Mouse (Mus musculus) kidney, postnatal 0 days (tissue): ENCODE measurements around the gene Ddx28. TPM values are rescaled to one million over a fixed set of nuclear protein-coding genes. Genes with fewer than 3 reads are reported as not detected.
"Not testable (repeated sequence)": the region's sequence is repeated elsewhere in the genome, so short reads cannot be mapped to it uniquely, and the experiment has no call there.

Experiments used
- ATAC-seq: fragments of 200-750 bp; cut with Nextera tagmentation; replicated peaks from 2 replicates; pipeline ENCODE4 v1.8.0; 2017; ENCODE audit warnings: low read depth, moderate number of reproducible peaks, moderate TSS enrichment, moderate library complexity; ENCODE audit not compliant: low FRiP score
- DNase-seq: peaks from one replicate; pipeline ENCODE4 v3.0.0-alpha.2; 2016; ENCODE audit warnings: low spot score
- H3K27ac ChIP-seq: fragments of 300-500 bp; sonication (generic); 2 replicates; pipeline ENCODE4 v1.5.1; 2014; ENCODE audit warnings: mild to moderate bottlenecking
- H3K27me3 ChIP-seq: fragments of 300-500 bp; sonication (generic); 2 replicates; pipeline ENCODE4 v1.6.1; 2014; ENCODE audit warnings: low read length, mixed read lengths; ENCODE audit not compliant: insufficient read depth
- H3K36me3 ChIP-seq: fragments of 300-500 bp; sonication (generic); 2 replicates; pipeline ENCODE4 v1.6.1; 2014; ENCODE audit warnings: low read length, mixed read lengths; ENCODE audit not compliant: insufficient read depth
- H3K4me1 ChIP-seq: fragments of 300-500 bp; sonication (generic); replicated peaks from 2 replicates; pipeline ENCODE4 v1.6.1; 2014; ENCODE audit warnings: antibody characterized with exemption, low read length, mixed read lengths; ENCODE audit not compliant: insufficient read depth
- H3K4me2 ChIP-seq: fragments of 300-500 bp; sonication (generic); 2 replicates; pipeline ENCODE4 v1.6.1; 2014; ENCODE audit warnings: mild to moderate bottlenecking, low read length, moderate library complexity, mixed read lengths
- H3K4me3 ChIP-seq: fragments of 300-500 bp; sonication (generic); replicated peaks from 2 replicates; pipeline ENCODE4 v1.5.1; 2014; ENCODE audit warnings: low read depth, low read length
- H3K9ac ChIP-seq: fragments of 300-500 bp; sonication (generic); 2 replicates; pipeline ENCODE4 v1.6.1; 2014; ENCODE audit warnings: low read depth, low read length
- H3K9me3 ChIP-seq: fragments of 300-500 bp; sonication (generic); replicated peaks from 2 replicates; pipeline ENCODE4 v1.6.1; 2016; ENCODE audit warnings: low read length, inconsistent platforms, mixed read lengths
- CTCF ChIP-seq: IDR thresholded peaks from 2 replicates; pipeline ENCODE4 v1.5.1; 2016; ENCODE audit warnings: antibody characterized with exemption, low read depth, mild to moderate bottlenecking, moderate library complexity
- WGBS: fragments of 180-500 bp; shearing (Covaris S2); extraction: QIAGEN DNeasy Blood & Tissue Kit; methylation state at CpG from one replicate; pipeline ENCODE4 v1.1.7; 2014; 5-methylcytosine and 5-hydroxymethylcytosine counted together
- polyA plus RNA-seq: library from polyadenylated mRNA; unstranded; fragments of >200 nt; fragmentation: Nextera tagmentation; extraction: Ambion mirVana; gene quantifications from 2 replicates; pipeline ENCODE4 v1.2.1, GENCODE M21; 2015

The Ddx28 gene
- polyA plus RNA-seq, 1 experiment from 2014 or later: 16.1 TPM

GRCm38 (mm10) chr8:105993226-105993625 lies 18.5 kb downstream of the Ddx28 start:
- H3K27me3 ChIP-seq: no peaks in the 10 kb centered on the region
- no peak overlapping the region for H3K27ac ChIP-seq
- no peak overlapping the region for H3K9ac ChIP-seq
- 0 out of 2 replicates have a peak, but pooled peaks cover 3% of the 10 kb centered on the region for H3K4me1 ChIP-seq
- TF ChIP-seq CTCF: no peak
- no peak overlapping the region for H3K4me3 ChIP-seq
- ATAC-seq (no peak), DNase-seq (no peak)
- H3K9me3 ChIP-seq: no peaks in the 10 kb centered on the region
- H3K36me3 ChIP-seq: no peaks in the 10 kb centered on the region
- WGBS: 68% methylated on average over 4 of the region's 4 CpGs
- H3K4me2 ChIP-seq: no peak overlapping the region

- ATAC-seq (no peak), DNase-seq (no peak)
- Histone ChIP-seq H3K27ac (no peak overlapping the region), H3K36me3 (no peaks in the 10 kb centered on the region), H3K9me3 (no peaks in the 10 kb centered on the region), H3K4me3 (no peak overlapping the region), H3K27me3 (no peaks in the 10 kb centered on the region), H3K9ac (no peak overlapping the region), H3K4me1 (0 out of 2 replicates have a peak, but pooled peaks cover 3% of the 10 kb centered on the region), H3K4me2 (no peak overlapping the region)
- TF ChIP-seq CTCF: no peak
- 65% methylated on average over 5 of the region's 5 CpGs for WGBS
Measured at GRCm38 (mm10) chr8:105992499-105992898, 19.2 kb downstream of the Ddx28 start.

- H3K36me3 ChIP-seq: no peaks in the 10 kb centered on the region
- DNase-seq (no peak), ATAC-seq (no peak)
- WGBS: 74% methylated on average over 2 of the region's 2 CpGs
- H3K4me2 ChIP-seq: no peak overlapping the region
- TF ChIP-seq CTCF: no peak
- H3K9me3 ChIP-seq: no peaks in the 10 kb centered on the region
- no peak overlapping the region for H3K4me3 ChIP-seq
- no peak overlapping the region for H3K9ac ChIP-seq
- 0 out of 2 replicates have a peak, but pooled peaks cover 3% of the 10 kb centered on the region for H3K4me1 ChIP-seq
- H3K27me3 ChIP-seq: no peaks in the 10 kb centered on the region
- no peak overlapping the region for H3K27ac ChIP-seq
Measured at GRCm38 (mm10) chr8:105991546-105991945, 20.1 kb downstream of the Ddx28 start.

GRCm38 (mm10) chr8:105990856-105991387 lies 20.8 kb downstream of the Ddx28 start, which contains the start of gene Dus2:
Gene Dus2 (plus strand): TSS chr8:105991337.
- 10% methylated on average over 15 of the region's 15 CpGs for WGBS
- Histone ChIP-seq H3K9ac (no peak within 1 kb of the TSS), H3K27me3 (no peaks in the 10 kb centered on the region), H3K36me3 (no peaks in the 10 kb centered on the region), H3K4me3 (no peak within 1 kb of the TSS), H3K4me2 (0 out of 2 replicates have a peak within 1 kb of the TSS, but pooled peaks have one; percentile 21), H3K4me1 (0 out of 2 replicates have a peak, but pooled peaks cover 3% of the 10 kb centered on the region), H3K9me3 (no peaks in the 10 kb centered on the region), H3K27ac (no peak within 1 kb of the TSS)
- DNase-seq: peak; percentile 94
- peak; percentile 97 for TF ChIP-seq CTCF
- peak; percentile 72 for ATAC-seq

- no peak for TF ChIP-seq CTCF
- no peak overlapping the region for H3K4me2 ChIP-seq
- no peaks in the 10 kb centered on the region for H3K36me3 ChIP-seq
- H3K4me3 ChIP-seq: no peak overlapping the region
- H3K27me3 ChIP-seq: no peaks in the 10 kb centered on the region
- H3K9ac ChIP-seq: no peak overlapping the region
- H3K27ac ChIP-seq: no peak overlapping the region
- H3K4me1 ChIP-seq: 0 out of 2 replicates have a peak, but pooled peaks cover 3% of the 10 kb centered on the region
- DNase-seq (no peak), ATAC-seq (no peak)
- WGBS: 87% methylated on average over 11 of the region's 11 CpGs
- H3K9me3 ChIP-seq: no peaks in the 10 kb centered on the region
Measured at GRCm38 (mm10) chr8:105988546-105988945, 23.1 kb downstream of the Ddx28 start.

- not testable (repeated sequence) for H3K27me3 ChIP-seq, H3K27ac ChIP-seq, H3K4me1 ChIP-seq, H3K36me3 ChIP-seq, ATAC-seq, H3K4me2 ChIP-seq, H3K4me3 ChIP-seq, H3K9me3 ChIP-seq, H3K9ac ChIP-seq, DNase-seq
- WGBS: 75% methylated on average over 11 of the region's 11 CpGs
Measured at GRCm38 (mm10) chr8:105983406-105983805, 28.3 kb downstream of the Ddx28 start.

- no peaks in the 10 kb centered on the region for H3K9me3 ChIP-seq
- H3K4me1 ChIP-seq: no peaks in the 10 kb centered on the region
- no peaks in the 10 kb centered on the region for H3K36me3 ChIP-seq
- 91% methylated on average over 1 of the region's 1 CpGs for WGBS
- H3K9ac ChIP-seq: no peak overlapping the region
- H3K4me2 ChIP-seq: no peak overlapping the region
- peak; percentile 21; the same call in 1 of the 2 replicates for TF ChIP-seq CTCF
- H3K27me3 ChIP-seq: no peaks in the 10 kb centered on the region
- no peak overlapping the region for H3K4me3 ChIP-seq
- no peak overlapping the region for H3K27ac ChIP-seq
- ATAC-seq (no peak), DNase-seq (no peak)
Measured at GRCm38 (mm10) chr8:105981146-105981545, 30.5 kb downstream of the Ddx28 start.
